Mouse (Mus musculus): ENCODE measurements around the gene Megf11. TPM values are rescaled to one million over a fixed set of nuclear protein-coding genes. Genes with fewer than 3 reads are reported as not detected.

The Megf11 gene
- polyA plus RNA-seq, 1 experiment from 2014 or later, result 20.2 TPM

DNA sequence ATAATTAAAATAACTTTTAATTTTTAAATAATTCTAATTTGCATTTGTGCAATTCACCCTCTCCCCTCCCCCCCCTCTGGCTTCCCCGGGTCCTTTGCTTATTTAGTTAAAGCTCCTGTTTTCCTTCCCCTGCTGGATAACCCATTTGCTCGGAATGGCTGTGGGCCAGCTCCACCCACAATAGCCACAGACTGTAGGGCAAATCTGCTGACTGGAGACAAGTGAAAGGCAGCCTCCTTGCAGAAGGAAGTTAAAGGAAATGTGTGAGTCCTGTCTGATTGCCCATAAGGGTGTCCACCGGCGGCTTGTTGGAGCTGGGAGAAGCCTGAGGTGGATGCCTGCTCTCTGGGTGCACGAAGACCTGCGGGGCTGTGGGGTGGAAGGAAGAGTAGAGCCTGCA, 62.1 kb downstream of the Megf11 start:
- Histone ChIP-seq H3K4me2 (ENCODE audit: low read length) (no peak overlapping the region), H3K27ac (ENCODE audit: low read depth, low read length) (0 out of 2 replicates have a peak overlapping the region, but pooled peaks have one; percentile 30), H3K36me3 (ENCODE audit: control insufficient read depth, insufficient read depth, low read length) (no peaks in the 10 kb centered on the region), H3K9me3 (ENCODE audit: control insufficient read depth, low read length) (no peaks in the 10 kb centered on the region), H3K27me3 (replicated peaks; ENCODE audit: control insufficient read depth, insufficient read depth, low read length) (no peaks in the 10 kb centered on the region), H3K4me1 (ENCODE audit: control insufficient read depth, insufficient read depth, low read depth, low read length) (peaks cover 18% of the 10 kb centered on the region), H3K9ac (ENCODE audit: low read depth, low read length) (0 out of 2 replicates have a peak overlapping the region, but pooled peaks have one; percentile 13), H3K4me3 (ENCODE audit: low read length) (no peak overlapping the region)
- 38% methylated on average over 6 of the region's 6 CpGs for WGBS
- peak; percentile 43; the same call in 1 of the 2 replicates for ATAC-seq

DNA sequence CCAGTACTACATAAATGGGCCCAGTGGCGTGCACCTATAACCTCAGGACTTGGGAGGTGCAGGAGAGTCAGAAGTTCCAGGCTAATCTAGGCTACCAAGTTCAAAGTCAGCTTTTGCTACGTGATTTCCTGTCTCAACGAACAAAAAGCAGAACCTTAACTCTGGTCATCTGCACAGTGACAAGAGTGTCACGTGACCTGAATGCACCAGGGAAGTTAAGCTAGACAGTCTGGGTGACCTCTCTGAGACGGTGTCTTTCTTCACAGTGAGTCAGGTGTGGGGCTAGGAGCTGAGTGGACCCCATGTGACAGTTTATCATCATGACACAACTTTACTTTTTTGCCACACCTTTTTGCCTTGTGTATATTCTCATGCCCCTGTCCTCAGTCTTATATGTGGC, 67.3 kb downstream of the Megf11 start:
- H3K9ac ChIP-seq (ENCODE audit: low read depth, low read length), result no peak overlapping the region
- WGBS, result 86% methylated on average over 5 of the region's 5 CpGs

GRCm38 (mm10) chr9:64454196-64454595, 68.8 kb downstream of the Megf11 start:
- Histone ChIP-seq H3K36me3 (ENCODE audit: control insufficient read depth, insufficient read depth, low read length) (no peaks in the 10 kb centered on the region), H3K27me3 (replicated peaks; ENCODE audit: control insufficient read depth, insufficient read depth, low read length) (no peaks in the 10 kb centered on the region), H3K4me1 (ENCODE audit: control insufficient read depth, insufficient read depth, low read depth, low read length) (peaks cover 9% of the 10 kb centered on the region), H3K4me2 (ENCODE audit: low read length) (no peak overlapping the region), H3K9ac (ENCODE audit: low read depth, low read length) (no peak overlapping the region), H3K9me3 (ENCODE audit: control insufficient read depth, low read length) (no peaks in the 10 kb centered on the region), H3K4me3 (ENCODE audit: low read length) (no peak overlapping the region), H3K27ac (ENCODE audit: low read depth, low read length) (no peak overlapping the region)
- 88% methylated on average over 4 of the region's 4 CpGs for WGBS
- ATAC-seq, result no peak

More for the DNA sequence above, 67.3 kb downstream of the Megf11 start:
- Histone ChIP-seq H3K4me2 (ENCODE audit: low read length) (no peak overlapping the region), H3K9me3 (ENCODE audit: control insufficient read depth, low read length) (no peaks in the 10 kb centered on the region), H3K4me3 (ENCODE audit: low read length) (no peak overlapping the region), H3K27me3 (replicated peaks; ENCODE audit: control insufficient read depth, insufficient read depth, low read length) (no peaks in the 10 kb centered on the region), H3K4me1 (ENCODE audit: control insufficient read depth, insufficient read depth, low read depth, low read length) (peaks cover 10% of the 10 kb centered on the region), H3K36me3 (ENCODE audit: control insufficient read depth, insufficient read depth, low read length) (no peaks in the 10 kb centered on the region), H3K27ac (ENCODE audit: low read depth, low read length) (no peak overlapping the region)
- ATAC-seq, result no peak

- Histone ChIP-seq H3K4me2 (ENCODE audit: low read length) (peak overlapping the region; percentile 31), H3K27ac (ENCODE audit: low read depth, low read length) (no peak overlapping the region), H3K9me3 (ENCODE audit: control insufficient read depth, low read length) (no peaks in the 10 kb centered on the region), H3K4me1 (ENCODE audit: control insufficient read depth, insufficient read depth, low read depth, low read length) (peaks cover 9% of the 10 kb centered on the region), H3K4me3 (ENCODE audit: low read length) (no peak overlapping the region), H3K9ac (ENCODE audit: low read depth, low read length) (peak overlapping the region; percentile 3; the same call in 1 of the 2 replicates), H3K36me3 (ENCODE audit: control insufficient read depth, insufficient read depth, low read length) (no peaks in the 10 kb centered on the region), H3K27me3 (replicated peaks; ENCODE audit: control insufficient read depth, insufficient read depth, low read length) (no peaks in the 10 kb centered on the region)
- peak; percentile 50; the same call in 1 of the 2 replicates for ATAC-seq
- 6% methylated on average over 9 of the region's 9 CpGs for WGBS
These were observed 70.5 kb downstream of the Megf11 start for GRCm38 (mm10) chr9:64455910-64456309.

DNA sequence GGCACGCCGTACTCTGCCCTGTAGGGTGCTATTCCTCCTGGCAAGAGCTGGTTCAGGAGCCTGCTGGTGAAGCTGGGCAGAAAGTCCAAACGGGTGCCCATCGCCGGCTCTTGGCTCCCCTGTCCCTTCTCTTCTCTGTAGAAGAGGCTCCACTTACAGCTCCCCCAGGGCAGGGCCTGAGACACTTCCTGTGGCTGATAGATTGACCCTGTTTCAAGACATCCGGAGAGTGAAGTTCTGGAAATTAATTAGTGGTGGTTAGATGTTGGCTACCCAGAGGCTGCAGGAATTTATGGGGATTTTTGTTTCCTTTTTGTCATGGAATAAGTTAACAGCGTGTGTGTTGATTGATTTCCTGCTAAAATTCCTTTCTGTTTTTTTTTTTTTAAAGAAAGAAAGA, 72.2 kb downstream of the Megf11 start:
- ATAC-seq, result no peak
- H3K4me2 ChIP-seq (ENCODE audit: low read length), result no peak overlapping the region
- H3K27ac ChIP-seq (ENCODE audit: low read depth, low read length), result no peak overlapping the region
- no peaks in the 10 kb centered on the region for H3K9me3 ChIP-seq (ENCODE audit: control insufficient read depth, low read length)
- no peak overlapping the region for H3K9ac ChIP-seq (ENCODE audit: low read depth, low read length)
- no peak overlapping the region for H3K4me3 ChIP-seq (ENCODE audit: low read length)
- peaks cover 9% of the 10 kb centered on the region for H3K4me1 ChIP-seq (ENCODE audit: control insufficient read depth, insufficient read depth, low read depth, low read length)
- H3K27me3 ChIP-seq (replicated peaks; ENCODE audit: control insufficient read depth, insufficient read depth, low read length), result no peaks in the 10 kb centered on the region
- no peaks in the 10 kb centered on the region for H3K36me3 ChIP-seq (ENCODE audit: control insufficient read depth, insufficient read depth, low read length)
- 73% methylated on average over 7 of the region's 7 CpGs for WGBS

- Histone ChIP-seq H3K4me1 (ENCODE audit: control insufficient read depth, insufficient read depth, low read depth, low read length) (no peaks in the 10 kb centered on the region), H3K27ac (ENCODE audit: low read depth, low read length) (no peak overlapping the region), H3K36me3 (ENCODE audit: control insufficient read depth, insufficient read depth, low read length) (no peaks in the 10 kb centered on the region), H3K9me3 (ENCODE audit: control insufficient read depth, low read length) (no peaks in the 10 kb centered on the region), H3K4me2 (ENCODE audit: low read length) (no peak overlapping the region), H3K27me3 (replicated peaks; ENCODE audit: control insufficient read depth, insufficient read depth, low read length) (no peaks in the 10 kb centered on the region), H3K4me3 (ENCODE audit: low read length) (no peak overlapping the region), H3K9ac (ENCODE audit: low read depth, low read length) (no peak overlapping the region)
- peak; percentile 71; the same call in 1 of the 2 replicates for ATAC-seq
- WGBS, result 48% methylated on average over 16 of the region's 16 CpGs
These were observed 76.3 kb downstream of the Megf11 start for GRCm38 (mm10) chr9:64461568-64462308.

DNA sequence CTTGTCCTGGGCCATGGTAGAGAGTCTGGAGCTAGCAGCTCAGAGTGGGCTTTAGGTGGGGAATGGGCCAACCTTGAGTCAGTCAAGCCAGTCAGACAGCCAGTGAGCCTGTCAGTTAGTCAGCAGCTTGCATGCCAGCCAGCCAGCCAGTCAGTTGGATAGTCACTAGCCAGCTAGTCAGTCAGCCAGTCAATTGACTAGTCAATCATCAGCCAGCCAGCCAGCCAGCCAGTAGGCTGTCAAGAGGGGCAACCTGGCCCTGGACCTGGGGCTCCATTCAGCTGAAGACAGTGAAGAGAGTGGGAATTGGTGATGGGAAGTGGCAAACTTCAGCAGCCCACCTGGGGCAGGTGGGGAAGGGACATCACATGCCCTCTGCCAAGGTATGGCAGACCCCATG, 77.4 kb downstream of the Megf11 start:
- H3K4me3 ChIP-seq (ENCODE audit: low read length), result no peak overlapping the region
- H3K4me1 ChIP-seq (ENCODE audit: control insufficient read depth, insufficient read depth, low read depth, low read length), result no peaks in the 10 kb centered on the region
- H3K9me3 ChIP-seq (ENCODE audit: control insufficient read depth, low read length), result no peaks in the 10 kb centered on the region
- no peak overlapping the region for H3K27ac ChIP-seq (ENCODE audit: low read depth, low read length)
- no peaks in the 10 kb centered on the region for H3K36me3 ChIP-seq (ENCODE audit: control insufficient read depth, insufficient read depth, low read length)
- H3K9ac ChIP-seq (ENCODE audit: low read depth, low read length), result no peak overlapping the region
- H3K27me3 ChIP-seq (replicated peaks; ENCODE audit: control insufficient read depth, insufficient read depth, low read length), result no peaks in the 10 kb centered on the region
- no peak overlapping the region for H3K4me2 ChIP-seq (ENCODE audit: low read length)
- ATAC-seq, result no peak

GRCm38 (mm10) chr9:64466090-64466489, 80.7 kb downstream of the Megf11 start:
- H3K4me3 ChIP-seq (ENCODE audit: low read length), result no peak overlapping the region
- H3K9ac ChIP-seq (ENCODE audit: low read depth, low read length), result no peak overlapping the region
- ATAC-seq, result no peak
- no peaks in the 10 kb centered on the region for H3K36me3 ChIP-seq (ENCODE audit: control insufficient read depth, insufficient read depth, low read length)
- H3K9me3 ChIP-seq (ENCODE audit: control insufficient read depth, low read length), result no peaks in the 10 kb centered on the region
- no peaks in the 10 kb centered on the region for H3K4me1 ChIP-seq (ENCODE audit: control insufficient read depth, insufficient read depth, low read depth, low read length)
- H3K27me3 ChIP-seq (replicated peaks; ENCODE audit: control insufficient read depth, insufficient read depth, low read length), result no peaks in the 10 kb centered on the region
- H3K27ac ChIP-seq (ENCODE audit: low read depth, low read length), result no peak overlapping the region
- 71% methylated on average over 8 of the region's 8 CpGs for WGBS
- no peak overlapping the region for H3K4me2 ChIP-seq (ENCODE audit: low read length)

GRCm38 (mm10) chr9:64466564-64466963, 81.1 kb downstream of the Megf11 start:
- no peak overlapping the region for H3K27ac ChIP-seq (ENCODE audit: low read depth, low read length)
- WGBS, result 20% methylated on average over 4 of the region's 4 CpGs
- H3K4me2 ChIP-seq (ENCODE audit: low read length), result no peak overlapping the region
- H3K36me3 ChIP-seq (ENCODE audit: control insufficient read depth, insufficient read depth, low read length), result no peaks in the 10 kb centered on the region
- H3K4me3 ChIP-seq (ENCODE audit: low read length), result no peak overlapping the region
- H3K27me3 ChIP-seq (replicated peaks; ENCODE audit: control insufficient read depth, insufficient read depth, low read length), result no peaks in the 10 kb centered on the region
- no peaks in the 10 kb centered on the region for H3K9me3 ChIP-seq (ENCODE audit: control insufficient read depth, low read length)
- no peak overlapping the region for H3K9ac ChIP-seq (ENCODE audit: low read depth, low read length)
- peak; percentile 53; the same call in 1 of the 2 replicates for ATAC-seq
- H3K4me1 ChIP-seq (ENCODE audit: control insufficient read depth, insufficient read depth, low read depth, low read length), result no peaks in the 10 kb centered on the region

Data from hindbrain, embryonic 16.5 days (tissue).